Mouse (Mus musculus) spleen, postnatal 0 days (tissue): ENCODE measurements around the gene Iffo2. TPM values are rescaled to one million over a fixed set of nuclear protein-coding genes. Genes with fewer than 3 reads are reported as not detected.

Experiments
- polyA plus RNA-seq: library from polyadenylated mRNA; unstranded; fragments of >200 nt; fragmentation: Nextera tagmentation; extraction: Ambion mirVana; gene quantifications from 2 replicates; pipeline ENCODE4 v1.2.1, GENCODE M21; 2015

Iffo2 gene
- 1.7 and 2.7 TPM in 2 replicates for polyA plus RNA-seq

GRCm38 (mm10) chr4:139530248-139530647 lies at the start of gene Iffo2:
Gene Iffo2 (plus strand): TSS chr4:139530548.

GRCm38 (mm10) chr4:139602357-139603244 lies 72.3 kb downstream of the Iffo2 start, which contains the start of gene Gm21969:
Gene Gm21969 (plus strand): TSS chr4:139603186.

GRCm38 (mm10) chr4:139622373-139623282 lies 92.3 kb downstream of the Iffo2 start, which contains the start of gene Aldh4a1:
Gene Aldh4a1 (plus strand): TSS chr4:139622866.

DNA sequence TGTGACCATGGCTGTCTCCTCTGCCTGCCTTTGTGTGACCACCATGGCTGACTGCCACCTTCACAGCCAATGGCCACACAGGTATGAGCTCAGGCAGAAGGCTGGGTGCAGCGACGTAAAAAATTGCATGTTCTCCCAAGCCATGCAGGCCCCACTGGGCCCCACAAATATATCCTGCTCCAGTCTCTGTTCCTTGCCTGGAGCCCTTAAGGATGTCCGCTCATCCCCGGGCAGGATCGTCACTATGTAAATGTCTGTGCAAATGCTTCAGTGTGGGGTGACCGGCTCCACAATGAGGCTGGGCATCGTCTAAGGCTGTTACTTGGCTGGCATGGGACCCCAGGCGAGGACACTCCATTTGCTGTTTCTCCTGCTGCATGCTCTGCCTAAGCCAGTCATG lies 122.9 kb downstream of the Iffo2 start, which contains the start of gene Tas1r2:
Gene Tas1r2, plus strand, starts transcription at position 301 of the 400 bp plus-strand sequence.

Other genes with a start within 250 kb of the Iffo2 start
- gene Pqlc2, start 219.8 kb upstream of the Iffo2 start, polyA plus RNA-seq: 9.5 and 9.8 TPM in 2 replicates
- 34.2 and 38.0 TPM in 2 replicates for gene Akr7a5, start 219.8 kb upstream of the Iffo2 start, polyA plus RNA-seq
- 85.3 and 97.9 TPM in 2 replicates for gene Mrto4, start 178.0 kb upstream of the Iffo2 start, polyA plus RNA-seq
- 13.9 and 15.3 TPM in 2 replicates for gene Emc1, start 178.0 kb upstream of the Iffo2 start, polyA plus RNA-seq
- 37.4 and 41.1 TPM in 2 replicates for gene Ubr4, start 177.9 kb upstream of the Iffo2 start, polyA plus RNA-seq
- not detected in 2 replicates for gene Gm21969, start 72.6 kb downstream of the Iffo2 start, polyA plus RNA-seq
- gene Aldh4a1, start 92.3 kb downstream of the Iffo2 start, polyA plus RNA-seq: 4.7 and 5.9 TPM in 2 replicates
- not detected in 2 replicates for gene Tas1r2, start 123.0 kb downstream of the Iffo2 start, polyA plus RNA-seq